8 mouse cellular contexts compared by ENCODE assay signal in the genomic region with DNA sequence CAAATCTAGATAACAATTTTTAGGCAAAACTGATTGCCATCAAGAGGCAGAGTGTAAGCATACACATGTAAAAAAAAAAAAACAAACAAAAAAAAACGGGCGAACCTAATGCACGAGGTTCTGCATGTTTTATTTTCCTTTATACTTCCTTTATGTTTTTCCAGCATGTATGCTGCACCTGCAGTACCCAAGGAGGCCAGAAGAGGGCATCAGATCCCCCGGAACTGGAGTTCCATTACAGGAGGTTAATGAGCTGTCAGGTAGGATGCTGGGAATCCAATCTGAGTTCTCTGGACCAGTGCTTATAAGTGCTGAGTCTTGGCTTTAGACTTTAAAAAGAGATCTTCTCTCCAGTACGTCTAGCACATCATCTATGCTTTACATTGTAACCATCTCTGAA.
A peak's percentile ranks its signal among the peaks of the same experiment; 100 is the strongest.
DNase-seq lines count a peak whose midpoint lies in the region; ATAC-seq and TF ChIP-seq lines count a peak whose summit lies in the region.

No protein-coding gene starts in this region.

- H3K9ac ChIP-seq in midbrain, postnatal 0 days (replicated peaks; ENCODE audit: low read length, poor library complexity, severe bottlenecking), result no peak overlapping the region
- no peak overlapping the region for H3K9ac ChIP-seq in midbrain, embryonic 13.5 days (replicated peaks)
- H3K9ac ChIP-seq in liver, embryonic 14.5 days (replicated peaks), result no peak overlapping the region

- H3K4me1 ChIP-seq in midbrain, postnatal 0 days (ENCODE audit: insufficient read depth, low read length), result no peaks in the 10 kb centered on the region
- peaks cover 13% of the 10 kb centered on the region for H3K4me1 ChIP-seq in midbrain, embryonic 13.5 days (replicated peaks)
- H3K4me1 ChIP-seq in liver, embryonic 14.5 days (replicated peaks; ENCODE audit: control insufficient read depth in 2 of 2, insufficient read depth in 2 of 2, low read length in 1 of 2), result no peaks in the 10 kb centered on the region

- no peak overlapping the region for H3K4me2 ChIP-seq in midbrain, postnatal 0 days (ENCODE audit: low read depth, low read length, poor library complexity, severe bottlenecking)
- H3K4me2 ChIP-seq in midbrain, embryonic 13.5 days (replicated peaks), result no peak overlapping the region
- no peak overlapping the region for H3K4me2 ChIP-seq in liver, embryonic 14.5 days (ENCODE audit: low read depth)

- intact Hi-C loops in gastrocnemius, adult 2 months (cut with DNase I), result no loop called here
- intact Hi-C loops in gastrocnemius, postnatal 14 days (cut with DNase I; ENCODE audit: low total_unique reads), result no loop called here

- peak; percentile 47 for TF ChIP-seq CTCF in gastrocnemius, adult 2 months (IDR thresholded peaks at IDR 0.05)
- peak; percentile 67 for TF ChIP-seq CTCF in midbrain, postnatal 0 days (IDR thresholded peaks at IDR 0.05)
- TF ChIP-seq CTCF in liver, embryonic 14.5 days (IDR thresholded peaks at IDR 0.05; ENCODE audit: low read depth), result peak; percentile 61

- DNase-seq in gastrocnemius, adult 2 months, result no peak
- no peak for DNase-seq in gastrocnemius, adult 8-10 months (ENCODE audit: low spot score in 2 of 2)
- DNase-seq in midbrain, postnatal 0 days (ENCODE audit: low spot score), result no peak
- DNase-seq in brain, adult 2 months (ENCODE audit: low read depth, low spot score), result peak; percentile 27
- DNase-seq in liver, embryonic 14.5 days (ENCODE audit: low read depth in 3 of 3, low spot score in 3 of 3), result no peak
- no peak for DNase-seq in gastrocnemius, postnatal 14 days

- 68% methylated on average over 5 of the region's 5 CpGs for WGBS in midbrain, postnatal 0 days
- 75% methylated on average over 5 of the region's 5 CpGs for WGBS in midbrain, embryonic 13.5 days
- WGBS in liver, embryonic 14.5 days (ENCODE audit: insufficient replicate concordance), result 31% methylated on average over 5 of the region's 5 CpGs

- H3K9me3 ChIP-seq in midbrain, postnatal 0 days (ENCODE audit: low read length), result no peaks in the 10 kb centered on the region
- H3K9me3 ChIP-seq in midbrain, embryonic 13.5 days, result no peaks in the 10 kb centered on the region
- no peaks in the 10 kb centered on the region for H3K9me3 ChIP-seq in liver, embryonic 14.5 days (ENCODE audit: control insufficient read depth, low read length)

- ATAC-seq in midbrain, postnatal 0 days (ENCODE audit: low FRiP score), result no peak
- ATAC-seq in midbrain, embryonic 13.5 days, result no peak
- no peak for ATAC-seq in liver, embryonic 14.5 days (ENCODE audit: insufficient read depth)
- ATAC-seq in granulocyte monocyte progenitor cell, adult 5-6 weeks (replicated peaks; ENCODE audit: poor library complexity, severe bottlenecking), result no peak

- no peaks in the 10 kb centered on the region for H3K36me3 ChIP-seq in midbrain, postnatal 0 days (ENCODE audit: insufficient read depth, low read length)
- H3K36me3 ChIP-seq in midbrain, embryonic 13.5 days, result no peaks in the 10 kb centered on the region
- no peaks in the 10 kb centered on the region for H3K36me3 ChIP-seq in liver, embryonic 14.5 days (replicated peaks; ENCODE audit: control insufficient read depth, insufficient read depth, low read depth)

- H3K27ac ChIP-seq in gastrocnemius, adult 2 months, result no peak overlapping the region
- no peak overlapping the region for H3K27ac ChIP-seq in midbrain, postnatal 0 days (ENCODE audit: low read depth, low read length)
- no peak overlapping the region for H3K27ac ChIP-seq in midbrain, embryonic 13.5 days
- no peak overlapping the region for H3K27ac ChIP-seq in liver, embryonic 14.5 days

- TF ChIP-seq EP300 in liver, embryonic 14.5 days (IDR thresholded peaks at IDR 0.05; ENCODE audit: low read depth), result no peak

- no peaks in the 10 kb centered on the region for H3K27me3 ChIP-seq in midbrain, postnatal 0 days (ENCODE audit: insufficient read depth, low read length)
- H3K27me3 ChIP-seq in midbrain, embryonic 13.5 days, result no peaks in the 10 kb centered on the region
- no peaks in the 10 kb centered on the region for H3K27me3 ChIP-seq in liver, embryonic 14.5 days (ENCODE audit: control insufficient read depth, insufficient read depth, low read length)

- no peak overlapping the region for H3K4me3 ChIP-seq in gastrocnemius, adult 2 months
- H3K4me3 ChIP-seq in midbrain, postnatal 0 days (ENCODE audit: low read depth, low read length), result no peak overlapping the region
- no peak overlapping the region for H3K4me3 ChIP-seq in midbrain, embryonic 13.5 days (replicated peaks)
- H3K4me3 ChIP-seq in liver, embryonic 14.5 days (ENCODE audit: insufficient read depth in 1 of 2, low read depth in 2 of 2, low read length in 2 of 2), result no peak overlapping the region
